Mouse (Mus musculus) G1E (cell line): ENCODE results near the gene Hrg.

Experiments
- CTCF ChIP-seq: IDR thresholded peaks from 2 replicates; pipeline ENCODE4 v1.5.1; 2012; ENCODE audit warnings: low read depth, low read length, inconsistent platforms, mixed read lengths
- GATA1 ChIP-seq: IDR thresholded peaks from 2 replicates; pipeline ENCODE4 v1.6.1; 2012; ENCODE audit warnings: borderline replicate concordance, low read length, inconsistent platforms, mixed read lengths
- GATA2 ChIP-seq: IDR thresholded peaks from 2 replicates; pipeline ENCODE4 v1.6.1; 2012; ENCODE audit warnings: low read depth, low read length, inconsistent platforms, borderline replicate concordance
- POLR2AphosphoS5 ChIP-seq: IDR thresholded peaks from 2 replicates; pipeline ENCODE4 v1.6.1; 2012; ENCODE audit warnings: low read depth, low read length, inconsistent platforms; ENCODE audit not compliant: insufficient replicate concordance
- TAL1 ChIP-seq: conservative IDR thresholded peaks from 2 replicates; pipeline ENCODE4 v1.6.1; 2012; ENCODE audit warnings: low read depth, low read length, inconsistent platforms, mixed read lengths

- TF ChIP-seq CTCF (no peak), TAL1 (no peak), GATA1 (no peak), POLR2AphosphoS5 (no peak), GATA2 (no peak)
Measured at GRCm38 (mm10) chr16:22914276-22914675, 36.6 kb upstream of the Hrg start.
